Mouse (Mus musculus): ENCODE data around the gene Krtap16-1.

Krtap16-1 gene

GRCm38 (mm10) chr11:99964213-99964612 is 22.2 kb downstream of the Krtap16-1 start:
- DNase-seq (ENCODE audit: low read depth, low spot score): no peak

GRCm38 (mm10) chr11:99948175-99948574 is 38.2 kb downstream of the Krtap16-1 start, which contains the start of gene Krtap9-5:
Gene Krtap9-5, plus strand, starts transcription at chr11:99948475.
- DNase-seq (ENCODE audit: low read depth, low spot score): no peak

GRCm38 (mm10) chr11:99937751-99938264 is 48.6 kb downstream of the Krtap16-1 start:
- DNase-seq (ENCODE audit: low read depth, low spot score): no peak

- no peak for DNase-seq (ENCODE audit: low read depth, low spot score)
Measured at GRCm38 (mm10) chr11:99935991-99936390, 50.4 kb downstream of the Krtap16-1 start, which contains the start of gene Krtap31-2. Gene Krtap31-2, plus strand, starts transcription at chr11:99936291.

Data from telencephalon, adult 2 months (tissue).